Mouse (Mus musculus) gastrocnemius, postnatal 10 days (tissue): ENCODE data around the gene Alox5. TPM values are rescaled to one million over a fixed set of nuclear protein-coding genes. Genes with fewer than 3 reads are reported as not detected.

Experiments
- DNase-seq: peaks from one replicate; pipeline ENCODE4 v3.0.0; 2021; ENCODE audit warnings: mixed read lengths
- total RNA-seq, 2 experiments: library from RNA; stranded (reverse); gene quantifications; 2 replicates each; pipeline ENCODE4 v1.2.3; 2021

The Alox5 gene
- total RNA-seq, 2 experiments from 2014 or later, result 1.9 to 2.7 TPM

DNA sequence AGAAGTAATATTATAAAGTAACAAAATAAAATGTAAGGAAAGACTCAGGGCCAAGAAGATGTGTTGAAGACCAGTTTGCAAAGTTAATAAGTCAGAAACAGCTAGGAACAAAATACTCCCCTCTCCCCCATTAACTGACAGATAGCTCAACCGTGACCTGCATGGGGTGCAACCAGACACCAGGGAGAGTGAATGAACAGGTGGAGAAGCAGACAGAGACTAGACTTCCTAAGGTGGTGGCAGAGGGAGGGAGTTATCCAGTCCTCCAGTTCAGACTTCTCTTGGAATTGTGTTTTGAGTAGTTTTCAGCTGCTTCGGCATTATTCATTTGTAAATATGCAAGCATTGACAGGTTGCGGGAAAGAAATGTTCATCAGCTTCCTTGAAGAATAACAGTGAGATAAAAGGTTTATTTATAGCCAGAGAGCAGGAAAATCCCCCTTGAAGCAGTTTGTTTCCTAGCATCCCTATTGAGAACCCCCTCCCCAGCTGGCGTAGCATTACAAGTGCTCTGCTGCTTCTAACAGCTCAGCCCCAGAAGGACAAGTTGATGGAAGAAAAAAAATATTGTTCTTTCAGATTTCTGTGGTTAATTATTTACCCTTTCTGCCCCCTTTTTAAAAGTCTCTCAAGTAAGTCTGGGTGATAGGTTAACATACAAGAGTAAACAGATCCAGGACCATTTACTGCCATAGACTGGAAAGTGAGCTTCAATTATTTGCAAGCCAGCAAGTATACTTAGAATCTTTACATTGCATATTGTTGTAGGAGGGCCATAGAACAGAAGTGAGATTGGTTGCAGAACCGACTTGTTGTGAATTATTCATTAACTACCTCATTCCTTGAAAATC lies 75.6 kb downstream of the Alox5 start:
- DNase-seq, result no peak

DNA sequence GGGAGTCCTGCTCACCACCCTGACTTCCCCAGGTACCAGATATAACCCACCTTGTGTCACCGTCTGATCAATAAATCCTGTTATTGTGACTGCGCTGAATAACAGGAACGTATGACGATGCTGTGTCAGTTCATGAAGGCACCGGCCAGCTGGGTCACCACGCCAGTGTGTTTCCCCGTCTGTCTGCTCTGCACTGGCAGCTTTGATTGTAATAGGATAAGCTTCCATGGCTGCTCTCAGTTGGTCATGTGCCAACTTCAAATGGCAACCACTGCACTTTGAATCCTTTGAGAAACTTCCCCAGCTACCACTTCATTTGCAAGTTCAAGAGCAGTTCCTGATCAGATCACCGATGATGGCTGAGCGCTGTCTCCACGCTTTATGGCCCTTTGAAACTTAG lies 77.4 kb downstream of the Alox5 start:
- DNase-seq, result no peak

DNA sequence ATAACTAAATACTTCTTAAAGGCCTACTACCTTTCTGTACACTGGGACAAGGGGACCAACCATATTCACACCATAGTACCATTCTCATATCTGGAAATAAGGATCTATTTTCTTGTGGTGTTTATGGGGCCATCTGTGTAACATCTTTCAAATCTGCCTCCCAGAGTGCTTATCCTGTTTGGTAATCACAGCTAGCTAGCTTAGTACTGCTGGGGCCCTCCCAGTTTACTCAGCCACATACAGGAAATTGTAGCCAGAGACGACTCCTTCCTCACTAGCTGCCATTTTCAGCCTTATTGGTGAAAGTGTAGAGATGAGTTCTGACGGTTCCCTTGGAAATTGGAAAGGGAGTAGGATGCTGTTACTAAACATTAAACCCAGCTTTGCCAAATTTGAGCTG lies 79.4 kb downstream of the Alox5 start:
- DNase-seq, result no peak

DNA sequence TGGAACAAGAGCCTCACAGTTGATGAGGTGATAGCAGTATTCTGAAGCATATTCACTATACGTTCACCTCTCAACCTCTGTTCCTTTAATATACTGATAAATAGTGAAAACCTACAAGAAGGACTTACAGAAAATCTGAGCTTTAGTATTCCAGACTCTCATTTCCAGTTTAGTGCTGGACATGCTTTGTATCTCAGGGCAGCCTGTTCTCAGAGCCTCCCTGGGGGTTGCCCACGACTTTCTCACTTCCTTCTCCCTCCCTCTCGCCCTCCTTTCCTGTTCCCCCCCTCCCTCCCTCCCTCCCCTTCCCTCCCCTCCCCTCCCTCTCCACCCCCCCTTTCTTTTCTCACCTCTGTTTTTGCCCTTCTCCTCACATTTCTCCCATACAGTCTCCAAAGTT lies 80.8 kb downstream of the Alox5 start:
- DNase-seq, result no peak

DNA sequence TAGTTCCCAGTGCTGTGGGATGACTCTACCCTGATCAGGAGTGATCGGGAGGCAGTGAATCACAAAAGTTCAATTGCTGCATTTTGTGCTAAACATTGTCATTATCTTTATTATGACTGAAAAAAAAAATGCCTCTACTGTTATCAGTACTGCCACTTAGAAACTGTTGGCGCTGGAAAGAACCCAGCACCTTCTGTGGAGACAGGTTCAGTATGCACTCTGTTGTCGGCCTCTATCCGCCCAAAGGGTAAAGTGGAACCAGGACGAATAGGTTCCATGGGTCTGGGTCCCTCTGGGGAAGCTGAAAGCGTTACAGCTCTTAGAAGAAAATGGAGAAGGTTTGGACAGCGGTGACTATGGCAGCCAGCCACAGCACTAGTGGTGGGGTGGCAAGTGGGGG lies 82.1 kb downstream of the Alox5 start:
- no peak for DNase-seq

DNA sequence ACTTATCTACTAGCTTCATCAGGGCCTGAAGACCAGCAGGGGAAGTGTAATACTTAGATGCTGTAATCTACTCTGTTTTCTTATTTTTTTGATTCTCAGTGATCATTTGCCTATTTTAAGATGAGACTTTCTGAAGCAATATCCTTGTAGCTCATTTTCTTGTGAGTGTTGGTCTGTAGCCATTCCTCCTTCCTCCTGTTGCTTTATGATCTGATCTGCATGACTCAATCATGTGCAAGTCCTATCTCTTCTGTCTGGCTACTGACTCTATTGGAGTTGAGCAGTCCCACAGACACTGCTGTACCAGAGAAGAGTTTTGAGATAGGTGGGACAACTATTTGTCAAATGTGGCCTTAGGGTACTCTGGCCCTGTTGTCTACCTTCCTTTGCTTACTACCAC lies 86.4 kb downstream of the Alox5 start:
- DNase-seq, result no peak

DNA sequence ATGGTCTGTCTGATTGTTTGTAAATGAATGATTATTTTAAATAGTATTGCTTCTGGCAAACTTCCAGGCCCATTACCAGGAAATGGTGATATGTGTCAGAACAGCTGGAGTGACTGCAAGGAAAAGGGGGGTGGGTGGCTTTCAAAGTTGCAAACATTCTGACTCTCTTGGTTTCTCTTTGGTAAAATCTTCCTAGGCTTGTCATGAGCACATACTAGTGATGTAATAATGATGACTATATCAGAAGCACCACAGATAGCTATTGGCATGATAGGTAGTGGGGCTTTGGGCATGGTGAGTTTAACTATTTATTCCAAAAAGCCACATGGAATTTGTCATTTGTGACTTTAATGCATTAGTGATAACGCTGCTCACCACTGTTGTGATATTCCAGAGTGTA lies 86.8 kb downstream of the Alox5 start:
- no peak for DNase-seq

DNA sequence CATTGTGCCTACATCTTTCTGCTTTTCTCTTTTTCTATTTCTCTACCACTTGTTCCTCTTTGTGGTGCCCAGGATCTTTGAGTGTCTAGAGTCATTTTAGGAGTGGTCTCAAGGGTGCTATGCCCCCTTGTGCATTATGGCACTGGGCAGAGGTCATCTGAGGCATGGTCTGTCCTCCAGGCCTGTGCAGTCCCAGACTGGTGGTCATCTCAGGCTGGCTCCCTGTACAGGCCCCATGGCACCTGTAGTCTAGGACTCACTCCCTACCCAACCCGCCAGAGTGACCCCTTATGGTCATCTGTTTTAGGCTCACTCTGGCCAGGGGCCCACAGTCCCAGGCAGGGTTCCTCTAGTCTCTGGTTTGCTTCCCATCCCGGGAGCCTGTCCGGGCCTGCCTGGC lies 89.5 kb downstream of the Alox5 start:
- no peak for DNase-seq

DNA sequence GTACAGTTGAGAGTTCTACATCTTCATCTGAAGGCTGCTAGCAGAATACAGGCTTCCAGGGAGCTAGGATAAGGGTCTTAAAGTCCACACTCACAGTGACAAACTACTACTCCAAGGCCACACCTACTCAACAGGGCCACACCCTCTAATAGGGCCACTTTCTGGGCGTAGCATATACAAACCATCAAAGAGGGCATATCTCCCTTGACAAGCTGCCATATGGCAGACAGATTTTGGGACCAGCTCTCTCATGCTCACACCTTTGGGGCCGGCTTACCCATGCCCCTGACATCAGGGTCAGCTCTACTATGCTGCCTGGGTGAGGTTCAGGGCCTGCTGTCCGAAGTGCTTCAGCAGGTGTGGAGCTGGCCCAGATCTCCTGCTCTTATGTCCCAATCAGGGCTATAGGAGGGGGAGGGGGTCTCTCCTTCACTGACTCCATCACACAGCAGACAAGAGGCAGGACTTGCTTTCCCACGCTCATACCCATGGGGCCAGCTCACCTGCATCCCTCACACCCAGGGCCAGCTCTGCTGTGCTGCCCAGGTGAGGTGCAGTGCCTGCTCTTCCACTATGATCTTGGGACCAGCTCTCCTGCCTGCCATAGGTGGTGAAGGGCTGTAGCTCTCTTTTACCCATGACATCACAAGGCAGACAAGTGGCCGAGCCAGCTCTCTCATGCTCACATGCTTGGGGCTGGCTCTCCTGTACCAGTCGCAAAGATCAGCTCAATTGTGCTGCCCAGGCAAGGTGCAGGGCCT lies 90.6 kb downstream of the Alox5 start:
- no peak for DNase-seq

DNA sequence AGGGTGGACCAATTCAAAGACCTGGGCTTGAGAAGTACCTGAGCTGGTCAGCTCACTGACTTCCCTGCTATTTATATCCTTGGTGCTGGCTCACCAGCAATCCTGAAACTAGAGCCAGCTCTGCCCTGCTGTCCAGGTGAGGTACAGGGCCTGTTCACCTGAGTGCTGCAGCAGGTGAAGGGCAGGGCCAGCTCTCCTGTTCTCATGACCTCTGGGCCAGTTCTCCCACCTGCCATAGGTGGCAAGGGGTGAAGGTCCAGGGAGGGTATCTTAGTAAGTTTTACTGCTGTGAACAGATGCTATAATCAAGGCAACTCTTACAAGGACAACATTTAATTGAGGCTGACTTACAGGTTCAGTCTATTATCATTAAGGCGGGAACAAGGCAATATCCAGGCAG lies 91.2 kb downstream of the Alox5 start:
- DNase-seq, result no peak

DNA sequence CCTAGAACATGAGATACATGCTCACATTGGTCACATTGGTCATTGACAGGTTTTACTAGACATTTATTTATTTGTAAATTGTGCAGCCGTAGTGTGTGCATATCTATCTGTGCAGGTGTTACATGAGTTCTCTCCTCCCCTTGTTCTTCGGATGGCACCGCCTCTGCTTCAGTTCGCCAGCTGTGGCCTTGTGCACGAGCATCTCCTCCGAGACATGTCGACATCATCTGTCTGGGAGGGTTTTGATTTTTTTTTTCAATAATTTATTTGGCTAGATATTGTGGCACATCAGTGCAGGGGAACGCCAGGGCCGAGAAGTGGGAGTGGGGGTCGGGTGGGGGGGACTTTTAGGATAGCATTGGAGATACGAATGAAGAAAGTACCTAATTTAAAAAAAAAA lies 93.0 kb downstream of the Alox5 start:
- DNase-seq, result no peak

DNA sequence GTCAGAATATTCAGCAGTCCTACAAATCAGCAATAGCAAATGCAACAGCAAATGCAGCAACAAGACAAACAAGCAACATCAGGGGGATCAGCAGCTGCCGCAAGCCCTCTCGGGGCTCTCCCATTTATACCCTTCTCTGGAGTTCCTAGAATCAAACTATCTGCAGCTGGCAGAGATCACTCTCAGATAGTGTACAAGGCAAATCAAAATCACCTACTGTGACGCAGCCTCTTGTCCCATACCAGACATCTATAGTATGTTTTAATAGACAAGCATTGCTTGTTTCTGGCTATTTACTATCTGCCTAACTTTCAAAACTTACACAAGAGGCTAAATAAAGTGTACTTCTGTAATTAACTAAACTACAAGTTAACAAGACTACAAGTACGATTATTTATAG lies 99.0 kb downstream of the Alox5 start:
- no peak for DNase-seq

DNA sequence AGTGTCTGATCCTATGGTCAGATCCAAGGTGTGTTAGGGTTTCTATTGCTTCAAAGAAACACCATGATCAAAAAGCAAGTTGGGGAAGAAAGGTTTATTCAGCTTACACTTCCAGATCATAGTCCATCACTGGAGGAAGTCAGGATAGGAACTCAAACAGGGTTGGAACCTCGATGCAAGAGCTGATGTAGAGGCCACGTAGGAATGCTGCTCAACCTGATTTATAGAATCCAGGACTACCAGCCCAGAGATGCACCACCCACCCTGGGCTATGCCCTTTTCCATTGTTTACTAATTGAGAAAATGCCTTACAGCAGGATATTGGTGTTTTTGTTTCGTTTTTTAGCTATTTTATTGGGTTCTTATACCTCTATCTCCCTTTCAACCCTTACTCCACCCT lies 99.5 kb downstream of the Alox5 start:
- no peak for DNase-seq

Other genes starting within 250 kb of the Alox5 start
- gene Zfand4, start 197.0 kb downstream of the Alox5 start, total RNA-seq, result 1 to 10 TPM; 1.6 to 2.6 TPM
- 10 to 100 TPM; 27.4 to 31.3 TPM for gene March8, start 123.2 kb downstream of the Alox5 start, total RNA-seq
- gene Olfr211, start 27.9 kb upstream of the Alox5 start, total RNA-seq, result not detected
- not detected for gene Olfr212, start 45.3 kb upstream of the Alox5 start, total RNA-seq
- not detected for gene Olfr213, start 77.3 kb upstream of the Alox5 start, total RNA-seq
- 1 to 10 TPM; 1.5 to 1.7 TPM for gene Gm5580, start 90.0 kb upstream of the Alox5 start, total RNA-seq
- not detected for gene Olfr214, start 93.1 kb upstream of the Alox5 start, total RNA-seq
- not detected for gene Olfr215, start 123.0 kb upstream of the Alox5 start, total RNA-seq
- gene Zfp422, start 167.8 kb upstream of the Alox5 start, total RNA-seq, result 10 to 100 TPM; 19.5 to 19.8 TPM
- gene Depp1, start 189.4 kb upstream of the Alox5 start, total RNA-seq, result 10 to 100 TPM in 1 of 2 experiments, 1 to 10 TPM in 1; 6.2 to 28.1 TPM
- 10 to 100 TPM in 1 of 2 experiments, 1 to 10 TPM in 1; 8.0 to 10.5 TPM for gene Rassf4, start 212.8 kb upstream of the Alox5 start, total RNA-seq